Comparison of ENCODE assay signal across 24 mouse cellular contexts in the genomic region with DNA sequence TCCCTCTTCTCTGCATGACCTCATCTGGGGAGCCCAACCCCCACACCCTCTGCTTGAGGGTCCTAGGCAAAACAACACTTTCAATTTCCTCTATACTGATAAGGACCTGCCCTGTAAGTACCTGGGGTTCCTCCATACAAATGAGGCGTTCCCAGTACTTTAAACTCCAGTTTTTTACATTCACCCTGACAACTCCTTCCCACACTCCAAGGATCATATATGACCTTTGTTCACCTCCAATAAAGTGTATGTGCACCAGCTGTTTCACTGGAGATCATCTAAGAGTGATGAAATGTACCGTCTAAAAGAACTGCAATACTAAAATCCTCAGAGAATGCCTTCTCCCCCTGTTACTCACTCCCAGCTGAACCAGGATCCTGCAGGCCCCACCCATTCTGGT.
"Had no signal": no experiment of that assay in that cellular context is flagged by ENCODE, and none has a peak within 500 bp of the region (broad histone marks: within the 10 kb centered on the region; RNA-seq: fewer than 3 reads in every experiment).

No protein-coding gene starts in this region.

- H3K9me3 ChIP-seq: heart, embryonic 12.5 days; hindbrain, embryonic 10.5 days; hindbrain, embryonic 12.5 days; kidney, embryonic 15.5 days; limb, embryonic 10.5 days; limb, embryonic 12.5 days; liver, embryonic 12.5 days had no signal

- H3K36me3 ChIP-seq: heart, embryonic 12.5 days; hindbrain, embryonic 10.5 days; hindbrain, embryonic 12.5 days; kidney, embryonic 15.5 days; limb, embryonic 10.5 days; limb, embryonic 12.5 days; liver, embryonic 12.5 days had no signal

- H3K9ac ChIP-seq: forebrain, postnatal 0 days; heart, embryonic 12.5 days; hindbrain, embryonic 12.5 days; hindbrain, embryonic 14.5 days; kidney, embryonic 15.5 days; limb, embryonic 12.5 days; liver, embryonic 12.5 days; liver, embryonic 14.5 days had no signal

- H3K4me3 ChIP-seq: heart, embryonic 12.5 days; hindbrain, embryonic 10.5 days; hindbrain, embryonic 12.5 days; kidney, embryonic 15.5 days; layer of hippocampus, adult 2 months; left cerebral cortex, adult 2 months; limb, embryonic 10.5 days; limb, embryonic 12.5 days; liver, embryonic 12.5 days had no signal

- DNase-seq: forebrain, postnatal 0 days; gastrocnemius, postnatal 14 days; gastrocnemius, postnatal 36 days; heart, adult 11 months; heart, postnatal 10 days; heart, postnatal 4 days; kidney, adult 11 months; kidney, adult 2 months; kidney, adult 9 months; kidney, postnatal 14 days; kidney, postnatal 36 days had no signal

- H3K4me1 ChIP-seq: heart, embryonic 12.5 days; hindbrain, embryonic 10.5 days; hindbrain, embryonic 12.5 days; kidney, embryonic 15.5 days; limb, embryonic 10.5 days; limb, embryonic 12.5 days; liver, embryonic 12.5 days had no signal

- H3K27me3 ChIP-seq: heart, embryonic 12.5 days; hindbrain, embryonic 12.5 days; kidney, embryonic 15.5 days; limb, embryonic 12.5 days; liver, embryonic 12.5 days had no signal

- ATAC-seq: forebrain, postnatal 0 days; hindbrain, embryonic 16.5 days; inflammation-experienced regulatory T-cells, adult 6 months; liver, embryonic 12.5 days had no signal

- H3K27ac ChIP-seq: hindbrain, embryonic 10.5 days; hindbrain, embryonic 12.5 days; hindbrain, embryonic 14.5 days; kidney, embryonic 15.5 days; layer of hippocampus, adult 2 months; left cerebral cortex, adult 2 months; limb, embryonic 10.5 days; limb, embryonic 12.5 days; liver, embryonic 12.5 days; liver, embryonic 14.5 days had no signal

- H3K4me2 ChIP-seq: heart, embryonic 12.5 days; hindbrain, embryonic 12.5 days; hindbrain, embryonic 14.5 days; kidney, embryonic 15.5 days; limb, embryonic 12.5 days; liver, embryonic 12.5 days had no signal
